Mouse (Mus musculus): ENCODE data around the gene Rbfox3.

The Rbfox3 gene

GRCm38 (mm10) chr11:118671216-118671615 lies 240.2 kb downstream of the Rbfox3 start:
- no peak for DNase-seq (ENCODE audit: low read depth, low spot score)

- peak; percentile 94 for DNase-seq (ENCODE audit: low read depth, low spot score)
Observed at GRCm38 (mm10) chr11:118669820-118670219, 241.6 kb downstream of the Rbfox3 start.

- peak; percentile 51 for DNase-seq (ENCODE audit: low read depth, low spot score)
Observed at GRCm38 (mm10) chr11:118668351-118668750, 243.0 kb downstream of the Rbfox3 start.

- DNase-seq (ENCODE audit: low read depth, low spot score), result no peak
Observed at GRCm38 (mm10) chr11:118667946-118668345, 243.5 kb downstream of the Rbfox3 start.

GRCm38 (mm10) chr11:118666172-118666571 lies 245.2 kb downstream of the Rbfox3 start:
- no peak for DNase-seq (ENCODE audit: low read depth, low spot score)

GRCm38 (mm10) chr11:118663305-118663704 lies 248.1 kb downstream of the Rbfox3 start:
- DNase-seq (ENCODE audit: low read depth, low spot score), result peak; percentile 77

- DNase-seq (ENCODE audit: low read depth, low spot score), result no peak
Observed at GRCm38 (mm10) chr11:118659305-118659704, 252.1 kb downstream of the Rbfox3 start.

GRCm38 (mm10) chr11:118655833-118656232 lies 255.6 kb downstream of the Rbfox3 start:
- no peak for DNase-seq (ENCODE audit: low read depth, low spot score)

GRCm38 (mm10) chr11:118653521-118654318 lies 257.7 kb downstream of the Rbfox3 start:
- DNase-seq (ENCODE audit: low read depth, low spot score), result peak; percentile 64

GRCm38 (mm10) chr11:118652401-118653240 lies 258.8 kb downstream of the Rbfox3 start:
- peak; percentile 49 for DNase-seq (ENCODE audit: low read depth, low spot score)

GRCm38 (mm10) chr11:118648369-118648768 lies 263.0 kb downstream of the Rbfox3 start:
- peak; percentile 89 for DNase-seq (ENCODE audit: low read depth, low spot score)

GRCm38 (mm10) chr11:118646864-118647263 lies 264.5 kb downstream of the Rbfox3 start:
- DNase-seq (ENCODE audit: low read depth, low spot score), result no peak

GRCm38 (mm10) chr11:118645158-118645557 lies 266.2 kb downstream of the Rbfox3 start:
- no peak for DNase-seq (ENCODE audit: low read depth, low spot score)

GRCm38 (mm10) chr11:118640706-118641105 lies 270.7 kb downstream of the Rbfox3 start:
- no peak for DNase-seq (ENCODE audit: low read depth, low spot score)

- DNase-seq (ENCODE audit: low read depth, low spot score), result no peak
Observed at GRCm38 (mm10) chr11:118637718-118638117, 273.7 kb downstream of the Rbfox3 start.

- DNase-seq (ENCODE audit: low read depth, low spot score), result no peak
Observed at GRCm38 (mm10) chr11:118634647-118635046, 276.8 kb downstream of the Rbfox3 start.

GRCm38 (mm10) chr11:118629718-118630117 lies 281.7 kb downstream of the Rbfox3 start:
- DNase-seq (ENCODE audit: low read depth, low spot score), result peak; percentile 70

- no peak for DNase-seq (ENCODE audit: low read depth, low spot score)
Observed at GRCm38 (mm10) chr11:118627541-118627940, 283.9 kb downstream of the Rbfox3 start.

- DNase-seq (ENCODE audit: low read depth, low spot score), result peak; percentile 58
Observed at GRCm38 (mm10) chr11:118620869-118621268, 290.5 kb downstream of the Rbfox3 start.

GRCm38 (mm10) chr11:118614126-118614525 lies 297.3 kb downstream of the Rbfox3 start:
- peak; percentile 72 for DNase-seq (ENCODE audit: low read depth, low spot score)

GRCm38 (mm10) chr11:118610128-118610527 lies 301.3 kb downstream of the Rbfox3 start:
- no peak for DNase-seq (ENCODE audit: low read depth, low spot score)

GRCm38 (mm10) chr11:118609236-118610000 lies 302.0 kb downstream of the Rbfox3 start:
- no peak for DNase-seq (ENCODE audit: low read depth, low spot score)
